Mouse (Mus musculus) small intestine, adult 2 months (tissue): ENCODE results near the gene Nr3c2.

Source experiments
- CTCF ChIP-seq: fragments of 200-500 bp; IDR thresholded peaks from 2 replicates; pipeline ENCODE4 v1.5.1; 2012; ENCODE audit warnings: low read depth, mild to moderate bottlenecking, control low read depth, inconsistent platforms, low read length, moderate library complexity, mixed read lengths; ENCODE audit not compliant: insufficient replicate concordance, insufficient read length; ENCODE audit errors: extremely low read depth
- POLR2A ChIP-seq: fragments of 200-500 bp; IDR thresholded peaks from 2 replicates; pipeline ENCODE4 v1.6.1; 2012; ENCODE audit warnings: low read depth, mild to moderate bottlenecking, control low read depth, inconsistent platforms, low read length, moderate library complexity

- TF ChIP-seq CTCF = peak; percentile 44; the same call in 1 of the 2 replicates
- TF ChIP-seq POLR2A = no peak
These were observed 117.5 kb downstream of the Nr3c2 start for GRCm38 (mm10) chr8:77016713-77017112.
